Mouse (Mus musculus): ENCODE measurements around the gene Nbea. TPM values are rescaled to one million over a fixed set of nuclear protein-coding genes. Genes with fewer than 3 reads are reported as not detected.

Nbea gene
- total RNA-seq, 2 experiments from 2014 or later = 0.30 to 1.3 TPM

DNA sequence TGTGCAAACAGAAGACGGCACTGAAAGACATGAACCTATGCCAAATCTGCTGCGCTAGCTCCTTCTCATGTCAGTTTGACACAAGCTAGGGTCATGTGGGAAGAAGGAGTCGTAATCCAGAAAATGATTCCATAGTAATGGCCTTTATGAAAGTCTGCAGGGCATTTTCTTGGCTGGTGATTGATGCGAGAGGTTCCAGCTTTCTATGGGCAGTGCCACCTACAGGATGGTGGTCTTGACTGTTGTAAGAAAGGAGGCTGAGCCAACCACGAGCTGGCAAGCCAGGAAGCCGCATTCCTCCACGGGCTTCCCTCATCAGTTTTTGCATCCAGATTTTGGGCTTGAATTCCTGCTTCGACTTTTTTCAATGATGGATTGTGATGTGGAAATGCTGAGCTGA is 425.2 kb downstream of the Nbea start:
- ATAC-seq (replicated peaks; ENCODE audit: low FRiP score, poor library complexity, severe bottlenecking) = no peak

DNA sequence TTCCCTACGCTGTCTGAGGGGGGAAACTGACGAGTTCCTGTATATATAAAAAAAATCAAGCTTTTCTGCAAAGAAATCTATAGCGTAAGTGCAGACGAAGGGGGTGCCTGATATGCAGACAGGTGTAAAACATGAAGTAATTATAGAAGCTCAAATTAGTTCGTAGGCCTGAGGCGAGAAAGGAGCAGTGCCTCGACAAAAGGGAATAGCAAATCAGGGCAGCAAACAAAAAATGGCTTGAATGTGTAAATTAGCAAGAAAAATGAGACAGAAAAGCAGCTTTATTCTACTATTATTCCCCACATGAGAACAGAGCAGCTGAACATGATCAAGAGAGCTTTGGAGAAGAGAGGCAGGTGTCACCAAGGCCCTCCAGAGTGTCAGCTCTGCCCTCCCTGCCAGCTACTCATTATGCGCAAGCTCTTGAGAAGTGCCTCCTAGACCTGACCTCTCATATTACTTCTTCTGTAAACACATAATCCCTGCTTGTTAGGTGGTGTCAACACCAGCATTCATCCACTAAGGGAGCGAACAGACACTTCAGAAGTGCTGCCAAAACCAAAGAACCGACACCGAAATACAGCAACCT is 426.8 kb downstream of the Nbea start:
- ATAC-seq (replicated peaks; ENCODE audit: low FRiP score, poor library complexity, severe bottlenecking) = no peak

DNA sequence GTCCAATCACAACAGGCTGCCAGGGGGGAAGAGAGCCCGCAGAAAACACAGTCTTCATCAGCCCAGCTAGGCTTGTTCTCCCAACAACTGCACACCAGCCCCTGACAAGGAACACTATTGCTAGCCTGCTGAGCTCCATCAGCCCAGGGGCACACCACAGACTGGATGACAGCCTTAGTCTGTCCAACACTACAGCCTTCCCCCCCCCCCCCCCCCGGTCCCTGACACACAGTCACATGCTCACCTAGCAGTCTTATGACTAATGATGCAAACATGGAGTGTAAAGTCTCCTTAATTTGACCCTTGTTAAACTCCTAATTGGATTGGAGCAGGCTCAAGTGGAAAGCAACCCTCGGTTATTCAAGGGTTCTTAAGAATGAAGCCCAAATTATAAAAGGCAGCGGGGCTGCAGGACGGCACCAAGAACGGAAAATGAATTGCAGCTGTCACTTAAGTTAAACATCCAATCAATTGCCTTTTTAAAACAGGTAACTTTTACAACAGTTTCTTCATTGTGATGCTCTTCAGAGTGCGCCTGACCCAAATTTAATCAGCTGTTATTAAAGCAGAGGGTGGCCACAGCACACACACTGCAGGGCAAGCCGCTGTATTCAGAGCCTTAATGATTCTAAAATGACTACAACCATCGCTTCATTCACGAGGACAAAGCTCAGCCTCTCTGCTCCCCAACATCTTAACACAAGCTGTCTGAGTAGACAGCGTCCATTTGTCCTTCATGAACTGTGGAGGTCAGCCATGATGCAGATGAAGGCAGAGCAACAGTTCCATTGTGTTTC is 427.5 kb downstream of the Nbea start:
- ATAC-seq (replicated peaks; ENCODE audit: low FRiP score, poor library complexity, severe bottlenecking) = no peak

DNA sequence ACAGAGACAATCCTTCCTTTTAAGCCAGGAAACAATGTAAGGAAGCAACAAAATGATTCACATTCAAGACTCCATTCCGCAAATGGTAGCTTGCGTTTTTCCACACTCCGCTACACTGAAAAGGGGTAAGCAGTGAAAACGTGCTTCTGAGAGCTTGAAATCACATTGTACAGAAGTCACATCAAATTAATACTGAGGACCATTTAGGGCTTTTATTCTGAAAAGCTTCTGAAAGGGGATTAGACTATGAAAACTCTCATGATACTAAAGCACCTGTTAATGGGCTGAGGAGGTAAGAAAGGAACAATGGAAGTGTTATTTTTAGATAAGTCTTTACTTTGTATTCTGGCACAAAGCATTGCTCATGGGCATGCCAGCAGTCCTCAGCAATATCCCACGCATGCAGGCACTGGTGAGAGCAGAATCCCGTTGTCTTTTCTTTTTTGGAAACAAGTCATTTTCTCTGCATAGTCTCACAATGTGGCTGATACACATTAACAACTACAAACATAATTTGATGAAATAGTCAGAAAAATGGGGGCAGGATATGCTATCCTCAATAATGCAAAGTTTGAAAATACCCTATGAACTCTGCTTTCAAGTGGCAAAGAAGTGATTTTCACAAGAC is 428.4 kb downstream of the Nbea start:
- no peak for ATAC-seq (replicated peaks; ENCODE audit: low FRiP score, poor library complexity, severe bottlenecking)

DNA sequence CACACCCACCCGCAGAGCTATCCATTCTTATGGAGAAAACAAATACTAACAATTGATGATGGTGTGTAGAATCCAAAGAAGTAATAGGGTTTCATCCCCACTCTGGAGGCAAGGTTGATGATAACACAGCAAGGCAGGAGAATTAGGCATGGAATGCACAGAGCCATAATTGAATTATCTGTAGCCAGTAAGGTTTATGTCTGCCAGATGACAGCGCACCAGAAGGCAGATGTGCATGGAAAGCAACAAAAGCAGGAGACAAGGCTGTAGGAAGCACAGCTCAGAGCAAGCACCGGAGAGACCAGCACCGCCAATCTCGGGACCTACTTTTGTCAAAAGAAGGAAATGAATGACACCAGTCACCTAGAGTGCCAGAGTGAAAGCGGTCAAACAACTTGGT is 429.6 kb downstream of the Nbea start:
- ATAC-seq (replicated peaks; ENCODE audit: low FRiP score, poor library complexity, severe bottlenecking) = no peak

DNA sequence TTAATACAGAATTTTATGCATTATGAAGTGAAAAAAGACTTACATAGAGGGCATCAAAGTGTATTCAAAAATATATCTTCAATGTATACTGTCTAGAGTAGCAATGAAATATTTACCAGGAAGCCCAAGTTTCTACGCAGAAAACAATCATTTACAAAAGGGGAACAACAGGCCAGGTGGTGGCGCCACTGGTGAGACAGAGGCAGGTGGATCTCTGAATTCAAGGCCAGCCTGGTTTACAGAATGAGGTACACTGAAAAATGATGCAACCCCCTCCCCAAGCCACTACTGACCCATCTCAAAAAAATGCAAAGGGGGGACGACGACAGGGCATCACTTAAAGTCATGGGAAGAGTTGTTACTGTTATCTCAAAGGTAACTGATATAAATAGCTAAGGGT is 430.9 kb downstream of the Nbea start:
- no peak for ATAC-seq (replicated peaks; ENCODE audit: low FRiP score, poor library complexity, severe bottlenecking)

DNA sequence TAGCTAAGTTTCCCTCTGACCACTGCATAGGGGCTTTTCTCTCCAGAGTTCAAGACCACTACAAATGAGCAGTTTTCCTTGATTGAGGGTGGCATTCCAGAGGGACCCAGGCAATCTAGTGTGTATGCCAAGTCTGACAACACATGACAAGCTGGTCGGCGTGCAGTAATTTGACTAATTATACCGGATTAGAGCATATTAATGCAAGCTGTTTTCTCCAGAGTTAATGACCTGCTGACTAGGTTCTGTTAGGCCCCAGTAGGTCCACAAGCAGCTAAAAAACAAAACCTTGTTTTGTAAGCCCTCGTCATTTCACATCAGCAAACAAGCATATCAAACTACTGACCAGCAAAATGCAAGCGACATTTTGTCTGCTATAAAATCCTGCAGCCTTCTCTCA is 432.1 kb downstream of the Nbea start:
- no peak for ATAC-seq (replicated peaks; ENCODE audit: low FRiP score, poor library complexity, severe bottlenecking)

DNA sequence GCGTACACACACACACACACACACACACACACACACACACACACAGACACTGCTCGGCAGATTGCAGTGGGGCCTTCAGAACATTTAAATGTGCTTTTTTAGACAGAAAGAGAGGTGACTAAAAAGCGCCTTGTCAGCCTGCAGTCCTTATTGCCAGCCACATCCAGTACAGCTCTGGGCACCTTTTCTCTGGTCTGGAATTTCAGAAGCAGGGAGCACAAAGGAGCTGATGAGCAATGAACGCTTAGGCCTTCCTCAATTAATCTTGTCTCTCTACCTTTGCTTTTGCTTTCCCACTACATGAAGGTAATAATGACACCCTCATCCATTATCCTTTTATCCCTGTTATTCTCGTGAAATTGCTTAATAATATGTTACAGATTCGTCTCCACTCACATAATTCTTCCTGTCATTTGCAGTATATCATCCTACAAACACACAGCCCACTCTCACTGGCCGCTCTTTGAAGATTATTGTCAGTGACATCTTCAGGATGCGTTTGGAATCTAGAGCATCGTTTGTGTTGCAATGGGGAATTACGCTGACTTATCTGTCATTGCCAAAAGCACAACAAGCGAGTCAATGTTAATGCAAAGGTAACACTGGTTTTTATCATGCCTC is 432.9 kb downstream of the Nbea start:
- ATAC-seq (replicated peaks; ENCODE audit: low FRiP score, poor library complexity, severe bottlenecking) = no peak

DNA sequence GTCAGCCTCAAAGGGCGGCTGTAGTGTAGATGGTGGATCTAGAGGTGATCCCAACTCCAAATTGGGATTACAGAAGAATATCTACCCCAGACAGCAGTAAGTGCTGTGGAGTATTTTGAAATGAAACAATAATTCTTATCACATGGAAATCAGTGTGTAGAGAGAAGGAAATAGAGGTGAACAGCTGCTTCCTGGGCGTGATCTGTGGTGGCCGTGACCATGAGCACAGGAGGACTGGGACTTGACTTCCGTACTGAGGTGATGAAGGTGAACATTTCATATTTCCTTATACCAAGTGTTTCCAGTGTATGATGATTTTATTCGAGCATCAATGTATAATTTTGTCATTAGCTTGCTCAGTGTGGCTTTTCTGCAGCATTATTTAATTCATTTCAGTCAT is 439.6 kb downstream of the Nbea start:
- no peak for ATAC-seq (replicated peaks; ENCODE audit: low FRiP score, poor library complexity, severe bottlenecking)

DNA sequence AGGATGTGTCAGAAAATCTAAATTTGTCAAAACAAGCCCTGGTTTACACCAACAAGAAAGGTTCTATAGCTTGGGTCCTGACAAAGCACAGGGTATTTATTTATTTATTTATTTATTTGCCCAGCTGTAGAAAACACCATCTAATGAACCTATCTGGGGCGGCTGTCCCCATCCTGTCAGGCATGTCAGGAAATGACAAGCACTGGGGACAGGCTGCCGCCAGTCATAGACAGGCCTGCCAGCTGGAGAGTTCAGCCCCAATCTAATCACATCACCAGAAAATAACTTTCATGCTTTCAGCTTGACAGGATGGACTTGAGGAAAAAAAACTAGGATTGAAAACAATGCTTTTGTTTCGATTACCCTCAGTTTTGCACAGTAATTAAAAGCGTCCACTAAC is 440.8 kb downstream of the Nbea start:
- ATAC-seq (replicated peaks; ENCODE audit: low FRiP score, poor library complexity, severe bottlenecking) = no peak

DNA sequence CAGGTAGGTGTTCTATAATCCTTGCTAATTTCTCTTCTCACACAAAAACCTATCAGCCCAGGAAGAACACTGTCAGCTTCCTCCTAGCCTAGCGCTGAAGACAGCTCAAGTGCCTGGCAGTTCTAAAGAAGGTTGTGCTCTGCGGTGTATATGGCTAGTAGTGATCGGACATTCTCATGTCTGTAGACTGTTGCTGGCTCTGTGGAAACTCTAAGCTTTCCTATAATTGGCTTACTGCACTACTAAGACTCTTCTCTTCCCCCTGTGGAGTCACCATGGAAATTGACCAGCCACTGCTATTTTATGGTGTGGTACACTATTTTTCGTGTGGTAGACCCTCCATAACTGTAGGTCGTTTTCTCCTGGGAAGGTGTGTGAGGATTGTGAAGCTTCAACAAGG is 441.3 kb downstream of the Nbea start:
- ATAC-seq (replicated peaks; ENCODE audit: low FRiP score, poor library complexity, severe bottlenecking) = no peak

DNA sequence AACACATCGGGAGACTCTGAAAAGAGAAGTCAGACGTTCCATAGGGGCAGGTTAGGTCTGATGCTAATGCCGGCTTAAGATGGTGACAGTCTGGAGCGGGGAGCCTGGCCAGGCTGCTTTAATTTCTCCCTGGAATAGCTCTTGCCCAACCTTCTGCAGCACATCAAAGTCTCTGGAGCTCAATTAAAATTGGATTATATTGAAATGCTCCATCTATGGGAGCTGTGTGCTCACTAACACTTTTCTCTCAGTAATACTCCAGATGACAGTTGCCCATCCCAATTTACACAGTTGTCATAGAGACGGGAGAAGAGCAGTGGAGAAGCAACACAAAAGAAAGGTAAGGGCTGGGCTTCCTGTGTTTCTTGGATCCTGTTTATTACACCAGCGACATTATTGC is 442.1 kb downstream of the Nbea start:
- no peak for ATAC-seq (replicated peaks; ENCODE audit: low FRiP score, poor library complexity, severe bottlenecking)

DNA sequence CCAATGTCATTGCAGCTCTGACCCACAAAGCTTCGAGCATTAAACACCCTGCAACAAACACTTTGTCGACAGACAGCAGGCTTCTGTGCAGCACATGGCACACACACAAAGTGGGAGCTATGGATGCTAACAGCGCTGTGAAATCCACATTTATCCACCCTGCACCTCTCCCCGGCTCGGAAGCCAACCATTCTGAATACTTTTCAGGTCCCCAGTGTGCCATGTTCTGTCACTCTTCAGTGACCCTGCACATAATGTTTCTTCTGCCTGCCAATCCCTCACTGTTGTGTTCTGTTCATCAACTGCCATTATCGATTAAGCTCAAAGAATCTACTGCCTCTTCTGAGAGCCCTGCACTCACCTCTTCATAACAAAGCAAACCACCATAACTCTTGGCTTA is 449.8 kb downstream of the Nbea start:
- no peak for ATAC-seq (replicated peaks; ENCODE audit: low FRiP score, poor library complexity, severe bottlenecking)

DNA sequence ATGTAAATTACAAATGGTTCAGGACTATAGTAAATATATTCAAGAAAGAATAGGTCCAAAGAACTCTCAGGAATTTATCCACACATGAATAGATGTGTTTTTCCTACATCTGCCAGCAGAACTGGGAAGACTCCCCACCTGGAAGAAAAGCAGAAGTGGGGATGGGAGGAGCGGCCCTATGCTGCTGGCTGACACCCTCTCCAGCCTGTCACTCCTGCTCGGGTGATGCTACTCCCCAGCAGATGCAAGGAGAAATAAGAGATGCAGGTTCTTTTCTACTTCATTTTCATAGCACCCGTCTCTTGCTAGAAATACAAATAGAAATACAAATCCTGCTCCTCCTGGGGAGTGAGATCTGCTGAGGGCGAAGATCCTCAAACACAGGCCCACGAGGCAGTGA is 453.0 kb downstream of the Nbea start:
- ATAC-seq (replicated peaks; ENCODE audit: low FRiP score, poor library complexity, severe bottlenecking) = no peak

DNA sequence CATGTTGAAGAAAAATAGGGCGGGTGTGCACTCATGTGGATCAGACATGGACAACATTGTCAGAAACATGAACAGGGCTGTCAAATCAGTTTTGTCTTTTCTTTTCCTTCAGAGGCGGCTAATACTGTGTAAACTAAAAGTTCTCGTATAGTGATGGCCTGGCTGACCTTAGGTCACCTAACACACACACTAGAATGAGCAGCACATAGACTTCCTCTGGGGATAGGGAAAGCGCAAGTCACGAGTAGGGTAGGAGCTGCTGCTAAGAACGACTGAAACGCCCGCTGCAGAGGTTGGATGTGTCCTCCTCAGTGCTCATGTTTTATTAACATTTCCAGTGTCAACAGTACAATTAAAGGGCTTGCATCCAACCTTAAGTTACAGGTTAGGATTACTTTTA is 453.4 kb downstream of the Nbea start:
- no peak for ATAC-seq (replicated peaks; ENCODE audit: low FRiP score, poor library complexity, severe bottlenecking)

DNA sequence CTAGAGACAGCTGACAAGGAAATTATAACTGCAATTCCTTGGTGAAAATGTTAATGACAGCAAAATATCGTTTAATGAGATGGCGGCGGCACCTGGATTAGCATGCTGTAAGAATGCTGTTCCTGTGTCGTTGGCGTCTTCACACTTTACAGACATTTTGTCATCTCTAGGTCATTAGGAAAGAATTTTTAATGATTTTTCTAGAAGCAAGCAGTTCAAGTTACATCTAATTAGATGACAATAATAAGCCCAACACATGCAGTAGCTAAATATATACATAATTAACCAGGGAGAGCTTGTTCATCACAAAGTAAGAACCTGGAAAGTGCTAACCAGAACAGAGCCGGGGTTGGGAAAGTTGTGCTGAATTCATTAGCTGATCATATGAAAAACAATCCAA is 469.2 kb downstream of the Nbea start:
- no peak for ATAC-seq (replicated peaks; ENCODE audit: low FRiP score, poor library complexity, severe bottlenecking)

DNA sequence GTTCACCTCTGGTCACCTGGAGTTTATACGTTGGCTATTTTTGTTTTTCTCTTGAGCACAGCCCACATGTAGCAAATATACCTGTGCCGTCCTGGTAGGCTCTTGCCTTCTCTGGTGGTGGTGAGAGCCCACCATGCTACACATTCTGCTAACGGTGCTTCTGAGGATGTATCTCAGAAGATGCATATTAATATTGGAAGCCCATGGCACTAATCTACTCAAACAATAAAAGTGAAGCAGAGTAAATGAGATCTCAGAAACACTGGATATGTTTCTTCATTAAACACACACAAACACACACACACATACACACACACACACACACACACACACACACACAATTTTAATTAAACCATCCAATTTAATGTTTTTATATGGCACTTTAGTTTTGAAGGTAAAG is 469.6 kb downstream of the Nbea start:
- ATAC-seq (replicated peaks; ENCODE audit: low FRiP score, poor library complexity, severe bottlenecking) = no peak

DNA sequence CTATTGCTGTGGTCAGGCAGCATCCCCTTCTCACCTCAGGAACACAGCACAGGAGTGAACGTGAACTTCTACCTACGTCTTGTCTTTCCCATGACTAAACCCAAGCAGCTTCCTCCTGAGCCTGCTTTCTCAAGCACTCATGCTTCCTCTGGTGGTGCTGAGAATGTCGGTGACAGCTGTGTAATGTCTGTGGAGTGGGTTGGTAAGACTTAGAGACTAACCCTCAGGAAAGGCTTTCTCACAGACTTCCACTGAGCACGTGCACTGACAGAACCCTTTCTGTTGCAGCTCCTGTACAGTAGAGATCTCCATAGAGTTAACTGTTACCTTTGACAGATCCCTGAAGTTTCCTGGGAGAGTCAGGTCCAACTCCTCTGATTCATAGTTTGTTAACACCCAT is 473.2 kb downstream of the Nbea start:
- ATAC-seq (replicated peaks; ENCODE audit: low FRiP score, poor library complexity, severe bottlenecking) = no peak

DNA sequence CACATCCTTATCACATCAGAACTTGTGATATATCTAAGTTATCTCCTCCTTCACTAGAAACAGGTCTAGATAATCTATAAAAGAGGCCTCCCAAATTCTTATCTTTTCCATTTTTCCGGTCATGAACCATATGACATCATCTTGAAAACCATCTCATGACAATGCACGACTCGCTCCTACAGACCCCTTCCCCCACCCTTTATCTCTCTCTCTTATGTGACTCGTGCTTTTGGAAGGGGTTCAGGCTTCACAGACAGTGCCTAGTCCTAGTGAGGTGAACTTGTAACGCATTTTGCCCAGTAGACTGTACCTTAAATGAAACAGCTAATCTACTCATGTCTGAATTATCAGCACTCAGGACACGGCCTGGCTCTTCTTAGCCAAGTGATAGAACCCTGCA is 481.9 kb downstream of the Nbea start:
- ATAC-seq (replicated peaks; ENCODE audit: low FRiP score, poor library complexity, severe bottlenecking) = no peak

DNA sequence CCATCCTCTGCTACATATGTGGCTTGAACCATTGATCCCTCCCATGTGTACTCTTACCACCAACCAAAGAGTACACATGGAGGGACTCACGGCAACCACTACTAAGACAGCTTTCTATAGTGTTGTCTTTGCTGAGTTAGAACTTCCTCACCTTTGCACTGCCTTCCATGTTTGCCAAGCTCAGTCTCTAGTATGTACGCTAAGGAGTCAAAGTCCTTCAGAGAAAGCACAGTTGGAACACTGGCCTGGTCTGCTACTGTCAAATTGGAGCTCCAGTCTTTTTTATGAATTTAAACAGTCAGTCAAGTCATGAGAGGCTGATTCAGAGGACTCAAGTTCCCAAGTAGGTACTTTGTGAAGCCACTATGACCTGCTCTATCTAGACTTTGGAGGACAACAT is 486.3 kb downstream of the Nbea start:
- ATAC-seq (replicated peaks; ENCODE audit: low FRiP score, poor library complexity, severe bottlenecking) = no peak

DNA sequence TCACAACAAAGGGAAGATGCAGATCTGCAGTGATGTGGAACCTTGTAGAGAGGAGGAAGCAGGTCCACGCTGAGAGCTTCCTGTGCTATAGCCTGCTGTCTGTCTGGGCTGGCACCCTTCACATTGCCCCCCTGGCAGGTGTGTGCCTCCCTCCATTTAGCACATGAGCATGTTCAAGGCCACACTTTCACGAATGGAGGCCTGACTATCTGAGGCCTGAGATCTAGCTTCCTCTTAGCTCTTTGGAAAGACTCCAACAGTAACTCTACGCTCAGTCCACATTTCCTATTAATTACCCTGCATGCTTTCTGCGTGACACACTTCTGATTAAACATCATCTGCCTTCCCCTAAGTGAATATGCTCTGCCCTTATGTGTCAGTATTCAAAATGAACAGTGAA is 490.4 kb downstream of the Nbea start:
- ATAC-seq (replicated peaks; ENCODE audit: low FRiP score, poor library complexity, severe bottlenecking) = no peak
